Mouse (Mus musculus): ENCODE measurements around the gene Tspan18. TPM values are rescaled to one million over a fixed set of nuclear protein-coding genes. Genes with fewer than 3 reads are reported as not detected.

Tspan18 gene
- polyA plus RNA-seq, 1 experiment: 43.9 TPM

GRCm38 (mm10) chr2:93166734-93167406, 167.4 kb downstream of the Tspan18 start:
- no peak for DNase-seq (ENCODE audit: low read depth)
- no peak for TF ChIP-seq CTCF (IDR thresholded peaks at IDR 0.05; ENCODE audit: borderline replicate concordance, extremely low read depth, insufficient read depth, insufficient read length)
- TF ChIP-seq POLR2A (IDR thresholded peaks at IDR 0.05; ENCODE audit: borderline replicate concordance, extremely low read depth, insufficient read depth, insufficient read length, poor library complexity, severe bottlenecking): no peak

- no peak for DNase-seq (ENCODE audit: low read depth)
- TF ChIP-seq CTCF (IDR thresholded peaks at IDR 0.05; ENCODE audit: borderline replicate concordance, extremely low read depth, insufficient read depth, insufficient read length) (no peak), POLR2A (IDR thresholded peaks at IDR 0.05; ENCODE audit: borderline replicate concordance, extremely low read depth, insufficient read depth, insufficient read length, poor library complexity, severe bottlenecking) (no peak)
Observed at GRCm38 (mm10) chr2:93166295-93166694, 168.0 kb downstream of the Tspan18 start.

- no peak for DNase-seq (ENCODE audit: low read depth)
Observed at GRCm38 (mm10) chr2:93163750-93164335, 170.5 kb downstream of the Tspan18 start.

GRCm38 (mm10) chr2:93163317-93163716, 171.0 kb downstream of the Tspan18 start:
- peak; percentile 75 for DNase-seq (ENCODE audit: low read depth)
- no peak for TF ChIP-seq CTCF (IDR thresholded peaks at IDR 0.05; ENCODE audit: borderline replicate concordance, extremely low read depth, insufficient read depth, insufficient read length)
- TF ChIP-seq POLR2A (IDR thresholded peaks at IDR 0.05; ENCODE audit: borderline replicate concordance, extremely low read depth, insufficient read depth, insufficient read length, poor library complexity, severe bottlenecking): no peak

More at GRCm38 (mm10) chr2:93163750-93164335, 170.5 kb downstream of the Tspan18 start:
- TF ChIP-seq POLR2A (IDR thresholded peaks at IDR 0.05; ENCODE audit: borderline replicate concordance, extremely low read depth, insufficient read depth, insufficient read length, poor library complexity, severe bottlenecking) (no peak), CTCF (IDR thresholded peaks at IDR 0.05; ENCODE audit: borderline replicate concordance, extremely low read depth, insufficient read depth, insufficient read length) (no peak)

- DNase-seq (ENCODE audit: low read depth): no peak
- TF ChIP-seq POLR2A (IDR thresholded peaks at IDR 0.05; ENCODE audit: borderline replicate concordance, extremely low read depth, insufficient read depth, insufficient read length, poor library complexity, severe bottlenecking) (no peak), CTCF (IDR thresholded peaks at IDR 0.05; ENCODE audit: borderline replicate concordance, extremely low read depth, insufficient read depth, insufficient read length) (no peak)
Observed at GRCm38 (mm10) chr2:93162791-93163190, 171.5 kb downstream of the Tspan18 start.

DNA sequence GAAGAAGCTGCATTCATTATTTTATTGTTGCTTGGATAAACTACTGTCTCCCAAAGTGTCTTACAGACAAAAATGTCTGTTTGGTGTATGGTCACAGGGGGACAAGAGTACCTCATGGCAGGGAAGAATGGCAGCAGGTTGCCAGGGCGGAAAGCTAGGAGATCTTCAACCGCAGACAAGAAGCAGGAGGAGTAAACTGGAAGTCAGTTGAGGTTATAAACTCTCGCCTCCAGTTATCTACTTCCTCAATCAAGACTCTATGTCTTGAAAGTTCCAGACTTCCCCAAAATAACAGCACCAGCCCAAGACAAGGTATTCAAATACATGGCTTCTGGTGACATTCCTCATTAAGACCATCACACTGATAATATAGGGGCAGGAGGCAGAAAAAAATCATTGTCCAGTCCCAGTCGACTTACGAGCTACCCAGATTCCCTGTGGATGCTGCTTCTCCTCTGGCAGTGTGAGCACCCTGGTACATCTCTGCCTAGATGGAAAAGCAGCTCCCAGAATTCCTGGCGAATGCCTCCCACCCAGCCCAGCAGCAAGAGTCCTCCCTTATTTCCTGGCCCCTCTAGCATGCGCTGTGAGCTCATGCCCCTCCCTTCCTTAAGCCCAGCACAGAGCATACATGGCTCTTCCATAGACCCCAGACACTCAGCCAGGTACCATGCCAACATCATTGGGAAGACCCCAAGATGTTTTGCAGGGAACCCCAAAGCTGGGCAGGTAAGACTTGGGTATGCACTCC, 172.2 kb downstream of the Tspan18 start:
- no peak for DNase-seq (ENCODE audit: low read depth)
- no peak for TF ChIP-seq CTCF (IDR thresholded peaks at IDR 0.05; ENCODE audit: borderline replicate concordance, extremely low read depth, insufficient read depth, insufficient read length)
- TF ChIP-seq POLR2A (IDR thresholded peaks at IDR 0.05; ENCODE audit: borderline replicate concordance, extremely low read depth, insufficient read depth, insufficient read length, poor library complexity, severe bottlenecking): no peak

DNA sequence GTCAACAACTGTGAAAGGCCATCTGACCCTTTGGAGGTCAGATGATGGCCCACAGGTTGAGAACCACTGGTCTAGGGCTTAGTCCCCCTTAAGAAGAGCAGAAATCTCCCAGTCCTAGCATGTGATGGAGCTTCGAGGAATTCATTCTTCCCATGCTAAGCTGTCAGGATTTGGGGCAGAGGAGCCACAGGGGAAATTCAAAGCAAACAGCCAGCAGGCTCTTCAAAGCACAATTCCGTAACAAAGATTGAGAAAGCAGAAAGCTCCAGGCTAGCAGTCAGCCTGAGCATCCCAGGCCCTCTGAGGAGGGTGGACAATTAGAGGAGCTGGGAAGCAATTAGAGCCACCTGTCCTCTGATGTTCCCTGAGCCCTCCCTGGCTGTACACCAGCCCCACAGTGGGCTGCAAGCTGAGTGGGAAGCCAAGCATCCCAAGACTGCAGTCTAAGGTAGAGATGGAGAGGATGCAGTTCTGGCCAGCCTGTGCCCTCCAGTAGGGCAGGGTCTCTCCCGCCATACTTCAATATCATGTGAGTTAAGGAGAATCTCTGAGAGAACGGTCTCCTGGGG, 173.8 kb downstream of the Tspan18 start:
- no peak for TF ChIP-seq POLR2A (IDR thresholded peaks at IDR 0.05; ENCODE audit: borderline replicate concordance, extremely low read depth, insufficient read depth, insufficient read length, poor library complexity, severe bottlenecking)
- peak; percentile 57 for DNase-seq (ENCODE audit: low read depth)

GRCm38 (mm10) chr2:93154486-93155032, 179.7 kb downstream of the Tspan18 start:
- DNase-seq (ENCODE audit: low read depth): no peak
- TF ChIP-seq CTCF (IDR thresholded peaks at IDR 0.05; ENCODE audit: borderline replicate concordance, extremely low read depth, insufficient read depth, insufficient read length) (no peak), POLR2A (IDR thresholded peaks at IDR 0.05; ENCODE audit: borderline replicate concordance, extremely low read depth, insufficient read depth, insufficient read length, poor library complexity, severe bottlenecking) (no peak)

GRCm38 (mm10) chr2:93153833-93154232, 180.5 kb downstream of the Tspan18 start:
- TF ChIP-seq POLR2A (IDR thresholded peaks at IDR 0.05; ENCODE audit: borderline replicate concordance, extremely low read depth, insufficient read depth, insufficient read length, poor library complexity, severe bottlenecking) (no peak), CTCF (IDR thresholded peaks at IDR 0.05; ENCODE audit: borderline replicate concordance, extremely low read depth, insufficient read depth, insufficient read length) (no peak)
- no peak for DNase-seq (ENCODE audit: low read depth)

- TF ChIP-seq POLR2A (IDR thresholded peaks at IDR 0.05; ENCODE audit: borderline replicate concordance, extremely low read depth, insufficient read depth, insufficient read length, poor library complexity, severe bottlenecking): no peak
- no peak for TF ChIP-seq CTCF (IDR thresholded peaks at IDR 0.05; ENCODE audit: borderline replicate concordance, extremely low read depth, insufficient read depth, insufficient read length)
- peak; percentile 81 for DNase-seq (ENCODE audit: low read depth)
Observed at GRCm38 (mm10) chr2:93152883-93153491, 181.3 kb downstream of the Tspan18 start.

DNA sequence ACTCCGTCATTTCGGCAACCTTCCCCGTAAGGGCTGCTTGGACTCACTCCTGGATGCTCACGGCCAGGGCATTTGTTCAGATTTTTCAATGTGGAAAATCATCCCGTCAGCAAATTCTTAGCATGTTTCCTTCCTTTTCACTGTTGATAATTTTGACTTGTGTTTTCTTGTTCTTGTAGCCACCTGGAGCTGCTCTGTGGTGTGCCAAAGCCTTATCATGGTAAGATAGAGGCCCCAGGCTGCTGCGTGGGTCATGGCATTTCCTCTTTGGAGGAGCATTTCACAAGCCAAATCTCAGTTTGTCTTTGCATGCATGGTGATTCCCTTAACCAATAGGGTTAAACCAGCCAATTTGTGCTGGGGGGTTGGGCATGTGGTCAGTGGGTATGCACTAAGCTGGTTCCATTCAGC, 182.1 kb downstream of the Tspan18 start:
- no peak for DNase-seq (ENCODE audit: low read depth)
- no peak for TF ChIP-seq POLR2A (IDR thresholded peaks at IDR 0.05; ENCODE audit: borderline replicate concordance, extremely low read depth, insufficient read depth, insufficient read length, poor library complexity, severe bottlenecking)
- no peak for TF ChIP-seq CTCF (IDR thresholded peaks at IDR 0.05; ENCODE audit: borderline replicate concordance, extremely low read depth, insufficient read depth, insufficient read length)

Other genes with a start within 250 kb of the Tspan18 start
- gene Trp53i11, start 147.0 kb downstream of the Tspan18 start, polyA plus RNA-seq (2012; rRNA removed): 145 and 192 TPM in 2 replicates
- gene Cd82, start 128.6 kb upstream of the Tspan18 start, polyA plus RNA-seq (2012; rRNA removed): 19.5 and 24.4 TPM in 2 replicates
- not detected in 2 replicates for gene Gm10803, start 226.1 kb upstream of the Tspan18 start, polyA plus RNA-seq (2012; rRNA removed)

All from brain, embryonic 14.5 days (tissue).